Mouse (Mus musculus) heart, embryonic 15.5 days (tissue): Measurements from ENCODE around the gene Daam1. TPM values are rescaled to one million over a fixed set of nuclear protein-coding genes. Genes with fewer than 3 reads are reported as not detected.

Source experiments
- ATAC-seq: fragments of 200-750 bp; cut with Nextera tagmentation; replicated peaks from 2 replicates; pipeline ENCODE4 v1.8.0; 2017; ENCODE audit warnings: low read depth, moderate TSS enrichment; ENCODE audit not compliant: insufficient number of reproducible peaks, insufficient read depth, low FRiP score
- H3K27ac ChIP-seq: fragments of 300-500 bp; sonication (generic); 2 replicates; pipeline ENCODE4 v1.5.1; 2015; ENCODE audit warnings: mild to moderate bottlenecking, inconsistent platforms
- H3K27me3 ChIP-seq: fragments of 300-500 bp; sonication (generic); 2 replicates; pipeline ENCODE4 v1.6.1; 2015; ENCODE audit warnings: inconsistent platforms
- H3K36me3 ChIP-seq: fragments of 300-500 bp; sonication (generic); 2 replicates; pipeline ENCODE4 v1.6.1; 2015; ENCODE audit warnings: mild to moderate bottlenecking, inconsistent platforms
- H3K4me1 ChIP-seq: fragments of 300-500 bp; sonication (generic); replicated peaks from 2 replicates; pipeline ENCODE4 v1.6.1; 2015; ENCODE audit warnings: inconsistent platforms
- H3K4me2 ChIP-seq: fragments of 300-500 bp; sonication (generic); 2 replicates; pipeline ENCODE4 v1.6.1; 2015; ENCODE audit warnings: inconsistent platforms, mild to moderate bottlenecking, moderate library complexity
- H3K4me3 ChIP-seq: fragments of 300-500 bp; sonication (generic); 2 replicates; pipeline ENCODE4 v1.5.1; 2015; ENCODE audit warnings: mild to moderate bottlenecking, inconsistent platforms
- H3K9ac ChIP-seq: fragments of 300-500 bp; sonication (generic); 2 replicates; pipeline ENCODE4 v1.6.1; 2015; ENCODE audit warnings: mild to moderate bottlenecking, inconsistent platforms
- H3K9me3 ChIP-seq: fragments of 300-500 bp; sonication (generic); replicated peaks from 2 replicates; pipeline ENCODE4 v1.6.1; 2016; ENCODE audit warnings: inconsistent platforms
- whole genome bisulfite sequencing: fragments of 180-500 bp; shearing (Covaris S2); methylation state at CpG from one replicate; pipeline ENCODE4 v1.1.7; 2015; ENCODE audit warnings: mixed read lengths; 5-methylcytosine and 5-hydroxymethylcytosine counted together
- polyA plus RNA-seq: library from polyadenylated mRNA; unstranded; fragments of >200 nt; fragmentation: Nextera tagmentation; extraction: Ambion mirVana; gene quantifications from 2 replicates; pipeline ENCODE4 v1.2.1, GENCODE M21; 2015

Daam1 gene
- polyA plus RNA-seq, 1 experiment from 2014 or later: 20.9 TPM

GRCm38 (mm10) chr12:71864544-71864897 lies 33.6 kb downstream of the Daam1 start:
- no peak overlapping the region for H3K4me2 ChIP-seq
- H3K27ac ChIP-seq: peak overlapping the region; percentile 74
- H3K36me3 ChIP-seq: peaks cover 5% of the 10 kb centered on the region
- no peak for ATAC-seq
- H3K4me1 ChIP-seq: peaks cover 87% of the 10 kb centered on the region
- H3K27me3 ChIP-seq: no peaks in the 10 kb centered on the region
- no peak overlapping the region for H3K9ac ChIP-seq
- 40% methylated on average over 3 of the region's 3 CpGs for WGBS
- H3K9me3 ChIP-seq: no peaks in the 10 kb centered on the region
- no peak overlapping the region for H3K4me3 ChIP-seq

GRCm38 (mm10) chr12:71865937-71866336 lies 35.1 kb downstream of the Daam1 start:
- Histone ChIP-seq H3K27me3 (no peaks in the 10 kb centered on the region), H3K36me3 (no peaks in the 10 kb centered on the region), H3K27ac (peak overlapping the region; percentile 53; the same call in 1 of the 2 replicates), H3K4me3 (no peak overlapping the region), H3K4me2 (no peak overlapping the region), H3K9me3 (no peaks in the 10 kb centered on the region), H3K9ac (no peak overlapping the region), H3K4me1 (peaks cover 83% of the 10 kb centered on the region)
- ATAC-seq: no peak
- WGBS: 43% methylated on average over 3 of the region's 3 CpGs

GRCm38 (mm10) chr12:71867345-71868240 lies 36.7 kb downstream of the Daam1 start:
- H3K4me3 ChIP-seq: no peak overlapping the region
- no peaks in the 10 kb centered on the region for H3K9me3 ChIP-seq
- WGBS: 63% methylated on average over 9 of the region's 9 CpGs
- H3K4me1 ChIP-seq: peaks cover 78% of the 10 kb centered on the region
- no peak overlapping the region; the same call in 1 of the 2 replicates for H3K9ac ChIP-seq
- no peaks in the 10 kb centered on the region for H3K27me3 ChIP-seq
- H3K27ac ChIP-seq: peak overlapping the region; percentile 22; the same call in 1 of the 2 replicates
- H3K36me3 ChIP-seq: no peaks in the 10 kb centered on the region
- no peak overlapping the region for H3K4me2 ChIP-seq
- ATAC-seq: no peak

DNA sequence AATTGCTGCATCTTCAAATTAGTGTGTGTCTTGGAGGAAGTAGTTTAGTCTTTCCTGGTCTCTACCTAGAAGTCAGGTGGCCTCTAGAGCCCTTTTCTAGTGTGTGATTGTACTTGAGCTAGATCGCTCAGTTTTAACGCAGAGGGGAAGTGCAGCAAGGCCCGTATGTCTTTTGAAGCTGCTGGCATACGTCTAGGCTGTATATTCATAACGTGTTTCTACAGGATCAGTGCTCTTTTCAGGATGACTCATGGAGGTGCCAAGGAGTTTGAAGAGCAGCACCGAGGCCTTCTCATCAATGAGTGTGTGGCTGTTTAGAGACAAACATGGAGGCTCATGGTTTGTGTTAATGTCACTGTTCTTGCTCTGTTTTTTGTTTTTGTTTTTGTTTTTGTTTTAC lies 39.8 kb downstream of the Daam1 start:
- H3K4me2 ChIP-seq: no peak overlapping the region
- H3K9ac ChIP-seq: no peak overlapping the region
- H3K27ac ChIP-seq: no peak overlapping the region
- no peaks in the 10 kb centered on the region for H3K27me3 ChIP-seq
- ATAC-seq: no peak
- H3K4me3 ChIP-seq: no peak overlapping the region
- H3K36me3 ChIP-seq: no peaks in the 10 kb centered on the region
- 71% methylated on average over 6 of the region's 6 CpGs for whole genome bisulfite sequencing
- no peaks in the 10 kb centered on the region for H3K9me3 ChIP-seq
- peaks cover 74% of the 10 kb centered on the region for H3K4me1 ChIP-seq

GRCm38 (mm10) chr12:71872330-71872729 lies 41.5 kb downstream of the Daam1 start:
- no peaks in the 10 kb centered on the region for H3K36me3 ChIP-seq
- no peak overlapping the region for H3K4me2 ChIP-seq
- no peaks in the 10 kb centered on the region for H3K9me3 ChIP-seq
- no peak for ATAC-seq
- no peak overlapping the region for H3K27ac ChIP-seq
- H3K27me3 ChIP-seq: no peaks in the 10 kb centered on the region
- peaks cover 77% of the 10 kb centered on the region for H3K4me1 ChIP-seq
- H3K4me3 ChIP-seq: no peak overlapping the region
- 80% methylated on average over 4 of the region's 4 CpGs for WGBS
- H3K9ac ChIP-seq: no peak overlapping the region

DNA sequence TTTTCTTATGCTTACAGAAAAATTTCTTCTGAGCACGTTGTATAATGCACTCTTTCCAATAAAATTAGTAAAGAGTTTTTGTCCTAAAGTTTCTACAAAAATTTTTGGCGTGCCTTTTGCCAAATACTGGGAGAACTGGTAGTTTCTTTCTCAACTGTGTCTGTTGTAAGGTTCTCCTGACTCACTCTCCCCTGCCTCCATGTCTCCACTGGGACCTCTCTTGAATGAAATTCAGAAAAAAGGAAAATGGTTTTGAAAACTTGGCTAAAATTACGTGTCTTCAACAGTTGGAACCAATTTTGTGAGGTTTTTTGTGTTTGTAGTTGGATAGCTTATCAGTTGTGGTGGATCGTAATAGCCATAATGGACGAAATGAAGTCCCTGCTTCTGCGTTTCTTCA lies 43.7 kb downstream of the Daam1 start:
- Histone ChIP-seq H3K9ac (no peak overlapping the region), H3K27ac (no peak overlapping the region), H3K27me3 (no peaks in the 10 kb centered on the region), H3K9me3 (no peaks in the 10 kb centered on the region), H3K36me3 (no peaks in the 10 kb centered on the region), H3K4me1 (peaks cover 69% of the 10 kb centered on the region), H3K4me3 (no peak overlapping the region), H3K4me2 (no peak overlapping the region)
- 80% methylated on average over 6 of the region's 6 CpGs for WGBS
- no peak for ATAC-seq

DNA sequence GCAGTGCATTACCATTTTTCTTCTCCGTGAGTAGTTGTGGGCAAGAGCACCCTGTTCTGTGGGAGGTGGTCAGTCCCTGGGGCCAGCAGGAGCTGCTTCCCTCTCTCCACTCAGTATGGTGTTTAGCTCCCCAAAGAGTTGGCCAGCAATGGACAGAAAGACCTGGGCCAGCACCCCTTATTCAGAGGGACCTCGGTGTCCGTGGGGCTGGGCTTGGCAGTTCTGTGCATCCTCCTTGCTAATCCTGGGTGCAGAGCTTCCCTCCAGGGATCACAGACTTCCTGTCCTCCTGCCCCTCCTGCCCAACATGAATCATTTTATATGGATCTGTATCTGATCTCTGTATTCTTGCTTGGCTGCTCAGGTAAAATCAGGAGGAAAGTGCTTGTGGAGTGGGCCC lies 44.1 kb downstream of the Daam1 start:
- no peak overlapping the region for H3K9ac ChIP-seq

GRCm38 (mm10) chr12:71875761-71876489 lies 45.0 kb downstream of the Daam1 start:
- H3K27me3 ChIP-seq: no peaks in the 10 kb centered on the region
- H3K4me1 ChIP-seq: peaks cover 63% of the 10 kb centered on the region
- no peaks in the 10 kb centered on the region for H3K36me3 ChIP-seq
- H3K9me3 ChIP-seq: no peaks in the 10 kb centered on the region
- no peak overlapping the region for H3K27ac ChIP-seq
- WGBS: 86% methylated on average over 7 of the region's 7 CpGs
- no peak overlapping the region for H3K9ac ChIP-seq
- ATAC-seq: 0 out of 2 replicates have a peak, but pooled peaks have one; percentile 14
- H3K4me2 ChIP-seq: no peak overlapping the region
- no peak overlapping the region for H3K4me3 ChIP-seq

More for the DNA sequence above, 44.1 kb downstream of the Daam1 start:
- WGBS: 66% methylated on average over 3 of the region's 3 CpGs
- Histone ChIP-seq H3K27me3 (no peaks in the 10 kb centered on the region), H3K36me3 (no peaks in the 10 kb centered on the region), H3K4me1 (peaks cover 66% of the 10 kb centered on the region), H3K27ac (no peak overlapping the region), H3K4me3 (no peak overlapping the region), H3K9me3 (no peaks in the 10 kb centered on the region), H3K4me2 (no peak overlapping the region)
- no peak for ATAC-seq

DNA sequence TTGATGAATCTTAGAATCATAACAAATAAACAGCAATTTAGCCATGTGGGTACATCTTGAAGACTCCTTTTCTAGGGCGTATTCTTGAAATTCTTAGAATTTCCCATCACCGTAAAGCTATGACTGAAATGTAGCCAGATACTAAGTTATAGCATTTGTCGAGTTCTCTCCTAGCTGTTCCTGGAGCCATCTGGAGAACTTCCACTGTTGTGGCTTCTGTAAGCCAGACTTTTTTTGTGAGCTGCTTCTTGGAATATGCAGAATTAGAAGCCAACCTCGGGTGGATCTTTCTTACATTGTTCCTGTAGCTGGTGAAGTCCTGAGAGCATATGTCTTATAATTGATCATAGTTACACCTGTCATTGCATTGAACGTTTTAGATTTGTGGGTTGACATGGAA lies 50.1 kb downstream of the Daam1 start:
- Histone ChIP-seq H3K27me3 (no peaks in the 10 kb centered on the region), H3K9ac (no peak overlapping the region), H3K4me1 (peaks cover 75% of the 10 kb centered on the region), H3K4me2 (no peak overlapping the region), H3K4me3 (no peak overlapping the region), H3K9me3 (no peaks in the 10 kb centered on the region), H3K27ac (0 out of 2 replicates have a peak overlapping the region, but pooled peaks have one; percentile 5), H3K36me3 (no peaks in the 10 kb centered on the region)
- no peak for ATAC-seq
- 75% methylated on average over 5 of the region's 5 CpGs for WGBS

DNA sequence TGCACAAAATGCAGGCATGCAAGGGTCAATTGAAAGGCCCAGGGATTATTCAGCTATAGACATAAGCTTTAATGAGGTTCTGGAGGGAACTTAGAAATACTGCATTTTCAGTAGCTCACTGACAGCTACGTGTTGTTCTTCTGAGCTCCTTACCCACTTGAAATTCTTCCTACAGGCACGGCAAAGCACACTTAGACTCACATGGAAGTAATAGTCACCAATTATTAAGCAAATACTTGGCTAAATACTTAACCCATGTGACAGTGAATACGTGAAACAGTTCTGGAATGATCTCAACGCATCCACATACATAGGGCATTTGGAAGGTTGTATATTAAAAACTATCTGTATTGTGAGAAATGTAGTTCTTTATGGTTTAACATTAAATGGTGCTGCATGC lies 50.6 kb downstream of the Daam1 start:
- no peaks in the 10 kb centered on the region for H3K27me3 ChIP-seq
- 0 out of 2 replicates have a peak overlapping the region, but pooled peaks have one; percentile 5 for H3K27ac ChIP-seq
- H3K4me3 ChIP-seq: no peak overlapping the region
- H3K9ac ChIP-seq: no peak overlapping the region
- H3K4me1 ChIP-seq: peaks cover 75% of the 10 kb centered on the region
- no peak overlapping the region for H3K4me2 ChIP-seq
- H3K36me3 ChIP-seq: no peaks in the 10 kb centered on the region
- no peak for ATAC-seq
- no peaks in the 10 kb centered on the region for H3K9me3 ChIP-seq
- 56% methylated on average over 4 of the region's 4 CpGs for WGBS

GRCm38 (mm10) chr12:71883066-71883711 lies 52.3 kb downstream of the Daam1 start:
- Histone ChIP-seq H3K9ac (no peak overlapping the region), H3K36me3 (no peaks in the 10 kb centered on the region), H3K9me3 (no peaks in the 10 kb centered on the region), H3K27ac (peak overlapping the region; percentile 91), H3K4me2 (peak overlapping the region; percentile 5; the same call in 1 of the 2 replicates), H3K4me1 (peaks cover 79% of the 10 kb centered on the region), H3K4me3 (no peak overlapping the region), H3K27me3 (no peaks in the 10 kb centered on the region)
- WGBS: 23% methylated on average over 9 of the region's 9 CpGs
- no peak for ATAC-seq
